1 mouse cellular context compared by ENCODE assay signal in the genomic region with DNA sequence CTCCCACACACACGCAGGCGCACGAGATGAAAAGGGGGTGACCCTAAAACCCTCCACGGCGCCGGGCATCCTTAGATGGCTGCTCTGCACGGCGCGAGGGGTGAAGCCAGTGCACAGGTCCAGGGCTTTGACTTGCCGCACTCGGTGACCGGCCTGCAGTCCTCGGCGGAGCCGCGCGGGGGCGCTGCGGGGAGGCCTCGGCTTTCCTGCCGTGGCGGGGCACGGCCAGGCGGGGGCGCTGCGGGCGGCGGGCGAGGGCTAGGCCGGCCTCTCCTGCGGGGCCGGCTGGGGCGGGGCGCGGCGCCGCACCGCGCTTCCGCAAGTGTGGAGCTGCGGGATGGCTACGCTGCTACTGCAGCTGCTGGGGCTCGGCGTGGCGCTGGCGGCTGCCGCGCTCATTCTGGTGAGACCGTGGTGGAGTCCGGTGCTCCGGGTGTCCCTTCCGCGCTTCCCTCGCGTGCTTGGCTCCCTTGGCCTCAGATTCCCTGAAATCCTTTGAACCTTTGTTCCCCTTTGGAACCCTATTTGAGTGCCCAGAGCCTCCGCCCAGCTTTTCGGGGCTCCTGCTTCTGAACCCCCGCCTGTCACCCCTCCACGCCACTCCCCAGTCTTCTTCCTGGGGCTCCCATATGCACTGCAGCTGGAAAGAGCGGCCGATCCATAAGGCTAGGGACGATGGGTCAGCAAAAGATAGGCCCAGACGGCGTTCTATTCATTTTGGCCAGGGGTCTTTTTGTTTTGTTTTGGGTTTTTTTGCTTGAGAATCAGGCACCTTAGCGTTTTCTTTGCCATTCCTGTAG.
TF ChIP-seq lines count a peak whose summit lies in the region.

A gene (minus strand): TSS at position 147 of the 800 bp plus-strand sequence.
A gene (plus strand): TSS at position 293 of the 800 bp plus-strand sequence.

TF ChIP-seq in CH12.LX, 34 proteins besides CTCF, POLR2A, EP300 and RAD21:
- 0 out of 2 replicates have a peak, but pooled peaks have one; percentile 26 for TF ChIP-seq MYC (IDR thresholded peaks at IDR 0.05; ENCODE audit: low read depth, low read length)
- no peak for TF ChIP-seq USF2 (conservative IDR thresholded peaks at IDR 0.05; ENCODE audit: low read depth, low read length)
- TF ChIP-seq KAT2A (IDR thresholded peaks at IDR 0.05; ENCODE audit: insufficient replicate concordance, low read length), result 0 out of 2 replicates have a peak, but pooled peaks have one; percentile 10
- no peak for TF ChIP-seq E2F4 (IDR thresholded peaks at IDR 0.05; ENCODE audit: insufficient replicate concordance, low read depth, low read length)
- TF ChIP-seq MXI1 (IDR thresholded peaks at IDR 0.05; ENCODE audit: low read depth, low read length), result peak; percentile 60
- TF ChIP-seq IRF4 (IDR thresholded peaks at IDR 0.05; ENCODE audit: low read depth, low read length), result 0 out of 2 replicates have a peak, but pooled peaks have one; percentile 14
- TF ChIP-seq ZMIZ1 (IDR thresholded peaks at IDR 0.05; ENCODE audit: low read depth, low read length), result peak; percentile 76
- no peak for TF ChIP-seq CHD1 (IDR thresholded peaks at IDR 0.05; ENCODE audit: low read depth, low read length)
- TF ChIP-seq NRF1 (IDR thresholded peaks at IDR 0.05; ENCODE audit: low read depth, low read length), result no peak
- no peak for TF ChIP-seq JUND (conservative IDR thresholded peaks at IDR 0.05; ENCODE audit: low read depth, low read length)
- TF ChIP-seq PAX5 (IDR thresholded peaks at IDR 0.05; ENCODE audit: low read length), result no peak
- TF ChIP-seq CHD2 (IDR thresholded peaks at IDR 0.05; ENCODE audit: low read length), result peak; percentile 56; the same call in 1 of the 2 replicates
- TF ChIP-seq SMC3 (IDR thresholded peaks at IDR 0.05; ENCODE audit: low read depth, low read length), result peak; percentile 52
- TF ChIP-seq MEF2A (IDR thresholded peaks at IDR 0.05; ENCODE audit: borderline replicate concordance, low read depth, low read length), result 0 out of 2 replicates have a peak, but pooled peaks have one; percentile 38
- TF ChIP-seq ZKSCAN1 (IDR thresholded peaks at IDR 0.05; ENCODE audit: borderline replicate concordance, low read depth, low read length), result no peak
- TF ChIP-seq MAX (IDR thresholded peaks at IDR 0.05; ENCODE audit: low read length), result no peak
- no peak for TF ChIP-seq ZC3H11A (IDR thresholded peaks at IDR 0.05; ENCODE audit: low read depth, low read length)
- peak; percentile 34; the same call in 1 of the 2 replicates for TF ChIP-seq ETS1 (conservative IDR thresholded peaks at IDR 0.05; ENCODE audit: low read depth, low read length)
- no peak for TF ChIP-seq MAZ (IDR thresholded peaks at IDR 0.05; ENCODE audit: low read depth, low read length)
- 0 out of 2 replicates have a peak, but pooled peaks have one; percentile 31 for TF ChIP-seq RCOR1 (conservative IDR thresholded peaks at IDR 0.05; ENCODE audit: low read depth, low read length)
- TF ChIP-seq BHLHE40 (IDR thresholded peaks at IDR 0.05; ENCODE audit: low read depth, low read length), result peak; percentile 35; the same call in 1 of the 2 replicates
- TF ChIP-seq ZNF384 (IDR thresholded peaks at IDR 0.05; ENCODE audit: low read depth, low read length), result no peak
- TF ChIP-seq SIN3A (IDR thresholded peaks at IDR 0.05; ENCODE audit: low read length), result no peak; the same call in 1 of the 2 replicates
- peak; percentile 68; the same call in 1 of the 2 replicates for TF ChIP-seq NELFE (IDR thresholded peaks at IDR 0.05; ENCODE audit: low read depth, low read length)
- TF ChIP-seq GABPA (IDR thresholded peaks at IDR 0.05; ENCODE audit: insufficient replicate concordance, low read depth, low read length), result no peak
- TF ChIP-seq POLR2AphosphoS2 (IDR thresholded peaks at IDR 0.05; ENCODE audit: low read depth, low read length), result no peak
- TF ChIP-seq JUN (IDR thresholded peaks at IDR 0.05; ENCODE audit: insufficient read depth, low read depth, low read length), result no peak
- TF ChIP-seq UBTF (IDR thresholded peaks at IDR 0.05; ENCODE audit: low read depth, low read length), result peak; percentile 13; the same call in 1 of the 2 replicates
- TF ChIP-seq TCF12 (IDR thresholded peaks at IDR 0.05; ENCODE audit: low read depth, low read length), result no peak; the same call in none of the 2 replicates
- TF ChIP-seq HCFC1 (IDR thresholded peaks at IDR 0.05; ENCODE audit: low read depth, low read length), result peak; percentile 47; the same call in 1 of the 2 replicates
- TF ChIP-seq TBP (conservative IDR thresholded peaks at IDR 0.05; ENCODE audit: low read depth, low read length), result 0 out of 2 replicates have a peak, but pooled peaks have one; percentile 6
- TF ChIP-seq ELF1 (IDR thresholded peaks at IDR 0.05; ENCODE audit: low read depth, low read length), result peak; percentile 84
- TF ChIP-seq USF1 (IDR thresholded peaks at IDR 0.05; ENCODE audit: low read depth, low read length), result no peak
- no peak for TF ChIP-seq MAFK (IDR thresholded peaks at IDR 0.05; ENCODE audit: insufficient replicate concordance, low read length)
